Mouse (Mus musculus) heart, postnatal 4 days (tissue): ENCODE measurements around the gene Btg4. TPM values are rescaled to one million over a fixed set of nuclear protein-coding genes. Genes with fewer than 3 reads are reported as not detected.

Experiments used
- DNase-seq: peaks from one replicate; pipeline ENCODE4 v3.0.0; 2021
- microRNA-seq, 2 experiments: library from miRNA; unstranded; fragments of <30 nt; microRNA quantifications; one replicate each; pipeline ENCODE4 v1.2.0; 2021 to 2022
- total RNA-seq, 2 experiments: library from RNA; stranded (reverse); gene quantifications; 2 replicates each; pipeline ENCODE4 v1.2.3; 2021

Btg4 gene
- total RNA-seq, 2 experiments from 2014 or later, result not detected

DNA sequence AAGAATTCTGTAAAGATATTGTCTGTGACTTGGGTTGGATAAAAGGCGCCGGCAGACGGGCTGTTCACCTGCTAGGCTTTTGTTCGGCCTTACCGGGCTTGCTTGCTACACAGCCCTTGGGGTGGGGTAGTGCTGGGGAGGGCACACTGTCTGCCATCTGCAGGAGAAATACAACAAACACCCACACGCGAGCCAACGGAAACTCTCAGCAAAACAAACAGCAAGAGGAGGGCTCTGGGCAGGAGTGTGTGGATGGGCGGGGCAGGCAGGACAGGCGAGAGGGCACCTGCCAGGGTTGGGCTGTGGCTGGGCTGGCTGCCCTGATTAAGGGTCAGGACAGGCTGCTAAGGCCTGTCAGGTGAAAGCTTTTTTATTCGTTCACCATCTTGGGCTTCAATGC, 107.3 kb downstream of the Btg4 start:
- no peak for DNase-seq

DNA sequence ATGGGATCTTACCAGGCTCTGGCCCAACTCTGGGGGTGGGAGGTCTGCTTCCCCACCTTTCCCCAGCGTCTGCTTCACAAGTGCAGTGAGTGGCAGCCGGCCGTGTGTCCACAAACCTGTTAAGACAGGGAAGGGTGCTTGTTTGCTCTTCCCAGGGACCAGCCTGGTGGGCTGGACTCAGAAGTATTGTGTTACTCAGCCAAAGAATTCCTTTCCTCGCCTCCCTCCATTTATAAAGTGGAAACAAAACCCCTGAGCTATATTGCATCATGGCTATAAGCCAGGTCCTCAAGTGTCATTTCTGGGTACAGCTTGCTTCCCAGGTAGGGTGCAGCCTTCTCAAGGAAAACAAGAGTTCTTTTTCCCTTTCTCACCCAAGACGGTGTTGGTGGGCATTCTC, 108.0 kb downstream of the Btg4 start:
- no peak for DNase-seq

DNA sequence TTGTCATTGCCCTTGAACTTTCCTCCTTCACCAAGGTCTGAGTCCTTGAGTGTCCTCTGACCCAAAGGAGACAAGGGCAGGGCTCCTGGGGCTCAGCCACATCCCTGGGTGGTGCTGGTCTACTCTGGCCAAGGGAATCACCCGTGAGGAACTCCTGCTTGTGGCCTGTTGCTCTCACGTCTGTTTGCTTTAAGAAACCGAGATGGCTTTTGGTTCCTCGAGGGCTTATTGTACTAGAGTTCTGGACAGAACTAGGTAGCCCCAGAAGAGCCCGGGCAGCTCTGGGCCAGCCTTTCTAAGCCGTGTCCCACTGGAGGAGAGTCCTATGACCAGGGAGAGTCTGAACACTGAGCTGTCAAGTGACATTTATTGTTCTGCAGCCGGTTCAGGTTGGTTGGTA, 108.4 kb downstream of the Btg4 start:
- no peak for DNase-seq

Small RNAs within 50 kb of the gene (microRNA-seq; reads per million reads assigned to microRNA genes)
- gene Mir34b, result 5.1 to 5.2 reads per million in 2 experiments
- gene Mir34c, result 94.0 to 139 reads per million in 2 experiments

Other genes starting within 250 kb of the Btg4 start
- gene Ppp2r1b, start 215.6 kb upstream of the Btg4 start, total RNA-seq, result 10 to 100 TPM; 24.0 to 29.8 TPM
- 10 to 100 TPM; 30.8 to 30.9 TPM for gene Sik2, start 51.8 kb upstream of the Btg4 start, total RNA-seq
- 1 to 10 TPM; 7.6 to 9.1 TPM for gene Layn, start 16.2 kb downstream of the Btg4 start, total RNA-seq
- gene 4833427G06Rik, start 41.2 kb downstream of the Btg4 start, total RNA-seq, result not detected
- not detected for gene Gm32742, start 104.6 kb downstream of the Btg4 start, total RNA-seq
- under 1 TPM; 0.32 to 0.45 TPM for gene Pou2af1, start 152.8 kb downstream of the Btg4 start, total RNA-seq
- gene Colca2, start 217.7 kb downstream of the Btg4 start, total RNA-seq, result 1 to 10 TPM; 1.2 to 2.2 TPM